Mouse (Mus musculus) erythroblast, embryonic 14.5 days (primary cell): Measurements from ENCODE around the gene Tlk2.

ENCODE experiments used
- GATA1 ChIP-seq: IDR thresholded peaks from 2 replicates; pipeline ENCODE4 v1.6.1; 2012; ENCODE audit warnings: low read length, inconsistent platforms, mixed read lengths
- TAL1 ChIP-seq: IDR thresholded peaks from 3 replicates; pipeline ENCODE4 v1.6.1; 2012; ENCODE audit warnings: low read length, inconsistent platforms, mixed read lengths

- no peak for TF ChIP-seq TAL1
- no peak for TF ChIP-seq GATA1
Observed at GRCm38 (mm10) chr11:105196893-105197662, 18.5 kb downstream of the Tlk2 start.
